Mouse (Mus musculus): ENCODE data around the gene Spata7. TPM values are rescaled to one million over a fixed set of nuclear protein-coding genes. Genes with fewer than 3 reads are reported as not detected.

The Spata7 gene
- 1.4 and 2.2 TPM in 2 replicates for polyA plus RNA-seq (2012; rRNA removed; ENCODE audit: low replicate concordance)

GRCm38 (mm10) chr12:98627392-98628259 is at the start of gene Spata7:
TSS of gene Spata7 (plus strand) at chr12:98628157.

Other genes starting within 250 kb of the Spata7 start
- gene Kcnk10, start 49.8 kb upstream of the Spata7 start, polyA plus RNA-seq (2012; rRNA removed; ENCODE audit: low replicate concordance): 0.06 and 0.18 TPM in 2 replicates
- 19.3 and 26.5 TPM in 2 replicates for gene Ptpn21, start 109.2 kb downstream of the Spata7 start, polyA plus RNA-seq (2012; rRNA removed; ENCODE audit: low replicate concordance)
- 31.6 and 73.2 TPM in 2 replicates for gene Zc3h14, start 118.8 kb downstream of the Spata7 start, polyA plus RNA-seq (2012; rRNA removed; ENCODE audit: low replicate concordance)